In genomic region chr11:84963556-84963955, GRCm38 (mm10) we compare ENCODE assay signal across 23 mouse cellular contexts. TPM values are rescaled to one million over a fixed set of nuclear protein-coding genes. Genes with fewer than 3 reads are reported as not detected.
"Had no signal": no experiment of that assay in that cellular context is flagged by ENCODE, and none has a peak within 500 bp of the region (broad histone marks: within the 10 kb centered on the region; RNA-seq: fewer than 3 reads in every experiment).

No protein-coding gene starts in this region.

- H3K36me3 ChIP-seq: heart, embryonic 13.5 days; heart, embryonic 15.5 days; hindbrain, embryonic 13.5 days; hindbrain, embryonic 15.5 days; limb, embryonic 13.5 days; limb, embryonic 15.5 days; liver, embryonic 12.5 days had no signal

- DNase-seq: gastrocnemius, postnatal 14 days; gastrocnemius, postnatal 36 days; heart, adult 11 months; heart, adult 2 months; heart, postnatal 14 days; heart, postnatal 36 days; kidney, adult 18-20 months; layer of hippocampus, adult 9-11 months; layer of hippocampus, postnatal 36 days; left cerebral cortex, postnatal 4 days; lung, adult 18-20 months had no signal

- H3K4me3 ChIP-seq: heart, adult 2 months; heart, embryonic 13.5 days; heart, embryonic 15.5 days; hindbrain, embryonic 13.5 days; hindbrain, embryonic 15.5 days; limb, embryonic 13.5 days; limb, embryonic 15.5 days; liver, embryonic 12.5 days had no signal

- H3K9me3 ChIP-seq: heart, embryonic 13.5 days; heart, embryonic 15.5 days; hindbrain, embryonic 13.5 days; hindbrain, embryonic 15.5 days; limb, embryonic 13.5 days; limb, embryonic 15.5 days; liver, embryonic 12.5 days had no signal

- H3K4me2 ChIP-seq: heart, embryonic 11.5 days; heart, embryonic 13.5 days; heart, embryonic 15.5 days; hindbrain, embryonic 13.5 days; hindbrain, embryonic 15.5 days; limb, embryonic 13.5 days; limb, embryonic 15.5 days; liver, embryonic 12.5 days had no signal

- ATAC-seq: hindbrain, postnatal 0 days; intestine, embryonic 16.5 days; liver, embryonic 12.5 days had no signal

- H3K9ac ChIP-seq: heart, embryonic 13.5 days; heart, embryonic 15.5 days; hindbrain, embryonic 13.5 days; hindbrain, embryonic 15.5 days; limb, embryonic 13.5 days; limb, embryonic 15.5 days; liver, embryonic 12.5 days; liver, embryonic 14.5 days had no signal

- H3K4me1 ChIP-seq: limb, embryonic 15.5 days had no signal

- H3K27ac ChIP-seq: heart, adult 2 months; heart, embryonic 13.5 days; heart, embryonic 15.5 days; hindbrain, embryonic 13.5 days; hindbrain, embryonic 15.5 days; hindbrain, postnatal 0 days; limb, embryonic 13.5 days; limb, embryonic 15.5 days; liver, embryonic 12.5 days; liver, embryonic 14.5 days had no signal

RNA-seq across cellular contexts. Expression of gene Car4, which starts 6.0 kb away (rescaled TPM):
- polyA plus RNA-seq: limb, embryonic 15.5 days; liver, embryonic 16.5 days had no signal
